Mouse (Mus musculus): Measurements from ENCODE around the gene Specc1. TPM values are rescaled to one million over a fixed set of nuclear protein-coding genes. Genes with fewer than 3 reads are reported as not detected.

Gene Specc1
- total and polyA plus RNA-seq, 3 experiments, result 7.3 to 18.6 (median 15.5) TPM

GRCm38 (mm10) chr11:62118561-62118960 is 162.0 kb downstream of the Specc1 start:
- TF ChIP-seq ZMIZ1 (IDR thresholded peaks at IDR 0.05; ENCODE audit: low read depth, low read length), result no peak
- no peak for TF ChIP-seq TBP (conservative IDR thresholded peaks at IDR 0.05; ENCODE audit: low read depth, low read length)
- no peak for TF ChIP-seq MXI1 (IDR thresholded peaks at IDR 0.05; ENCODE audit: low read depth, low read length)
- no peak for TF ChIP-seq BHLHE40 (IDR thresholded peaks at IDR 0.05; ENCODE audit: low read depth, low read length)
- no peak for TF ChIP-seq RCOR1 (conservative IDR thresholded peaks at IDR 0.05; ENCODE audit: low read depth, low read length)
- no peak for TF ChIP-seq ELF1 (IDR thresholded peaks at IDR 0.05; ENCODE audit: low read depth, low read length)
- TF ChIP-seq JUN (IDR thresholded peaks at IDR 0.05; ENCODE audit: insufficient read depth, low read depth, low read length), result no peak
- TF ChIP-seq MAFK (IDR thresholded peaks at IDR 0.05; ENCODE audit: insufficient replicate concordance, low read length), result peak; percentile 60; the same call in 1 of the 2 replicates
- H3K79me2 ChIP-seq (replicated peaks; ENCODE audit: control insufficient read depth, extremely low read depth, insufficient read depth, poor library complexity, severe bottlenecking), result no peaks in the 10 kb centered on the region; the same call in 1 of the 2 replicates
- H3K4me3 ChIP-seq (replicated peaks in 1 of 3; ENCODE audit: low read depth in 2 of 3, low read length in 2 of 3, poor library complexity in 1 of 3), result no peak overlapping the region
- H3K36me3 ChIP-seq (replicated peaks in 1 of 2; ENCODE audit: control insufficient read depth in 1 of 2, insufficient read depth in 1 of 2, low read length in 1 of 2), result peaks cover 0 to 21% of the 10 kb centered on the region in 2 experiments
- dilution Hi-C loops (cut with MboI; ENCODE audit: extremely low pct_ligation_motif_present, extremely low pct_unique_long_range_greater_than_20kb, low sequenced_read_pairs) (no loop called here), in situ Hi-C loops (cut with MboI; ENCODE audit: low pct_ligation_motif_present, low pct_unique_long_range_greater_than_20kb, low sequenced_read_pairs) (no loop called here)
- H3K4me1 ChIP-seq (ENCODE audit: control insufficient read depth in 1 of 2, insufficient read depth in 2 of 2), result no peaks in the 10 kb centered on the region
- H3K9ac ChIP-seq (ENCODE audit: insufficient read depth, low read depth), result no peak overlapping the region
- DNase-seq (ENCODE audit: extremely low read depth), result no peak
- H3K4me2 ChIP-seq (ENCODE audit: insufficient read depth, low read depth, poor library complexity, severe bottlenecking), result no peak overlapping the region
- no peaks in the 10 kb centered on the region for H3K27me3 ChIP-seq (replicated peaks)
- no peaks in the 10 kb centered on the region for H3K9me3 ChIP-seq (replicated peaks; ENCODE audit: low read length)
- no peak overlapping the region for H3K27ac ChIP-seq (ENCODE audit: insufficient read depth, low read depth)

GRCm38 (mm10) chr11:62119871-62120270 is 163.3 kb downstream of the Specc1 start:
- Histone ChIP-seq H3K36me3 (replicated peaks in 1 of 2; ENCODE audit: control insufficient read depth in 1 of 2, insufficient read depth in 1 of 2, low read length in 1 of 2) (peaks cover 0 to 21% of the 10 kb centered on the region in 2 experiments), H3K9ac (ENCODE audit: insufficient read depth, low read depth) (no peak overlapping the region), H3K4me1 (ENCODE audit: control insufficient read depth in 1 of 2, insufficient read depth in 2 of 2) (no peaks in the 10 kb centered on the region)

GRCm38 (mm10) chr11:62121365-62121764 is 164.8 kb downstream of the Specc1 start:
- Histone ChIP-seq H3K79me2 (replicated peaks; ENCODE audit: control insufficient read depth, extremely low read depth, insufficient read depth, poor library complexity, severe bottlenecking) (no peaks in the 10 kb centered on the region), H3K9me3 (replicated peaks; ENCODE audit: low read length) (no peaks in the 10 kb centered on the region), H3K27ac (ENCODE audit: insufficient read depth, low read depth) (no peak overlapping the region), H3K36me3 (replicated peaks in 1 of 2; ENCODE audit: control insufficient read depth in 1 of 2, insufficient read depth in 1 of 2, low read length in 1 of 2) (peaks cover 0 to 21% of the 10 kb centered on the region in 2 experiments), H3K27me3 (replicated peaks) (no peaks in the 10 kb centered on the region), H3K4me1 (ENCODE audit: control insufficient read depth in 1 of 2, insufficient read depth in 2 of 2) (no peaks in the 10 kb centered on the region), H3K9ac (ENCODE audit: insufficient read depth, low read depth) (no peak overlapping the region), H3K4me2 (ENCODE audit: insufficient read depth, low read depth, poor library complexity, severe bottlenecking) (no peak overlapping the region), H3K4me3 (replicated peaks in 1 of 3; ENCODE audit: low read depth in 2 of 3, low read length in 2 of 3, poor library complexity in 1 of 3) (no peak overlapping the region)
- in situ Hi-C loops (cut with MboI; ENCODE audit: low pct_ligation_motif_present, low pct_unique_long_range_greater_than_20kb, low sequenced_read_pairs) (no loop called here), dilution Hi-C loops (cut with MboI; ENCODE audit: extremely low pct_ligation_motif_present, extremely low pct_unique_long_range_greater_than_20kb, low sequenced_read_pairs) (no loop called here)
- TF ChIP-seq MAFK (IDR thresholded peaks at IDR 0.05; ENCODE audit: insufficient replicate concordance, low read length), result no peak
- TF ChIP-seq ZMIZ1 (IDR thresholded peaks at IDR 0.05; ENCODE audit: low read depth, low read length), result no peak
- no peak for TF ChIP-seq IRF4 (IDR thresholded peaks at IDR 0.05; ENCODE audit: low read depth, low read length)
- TF ChIP-seq RCOR1 (conservative IDR thresholded peaks at IDR 0.05; ENCODE audit: low read depth, low read length), result no peak
- no peak for DNase-seq (ENCODE audit: extremely low read depth)

More at GRCm38 (mm10) chr11:62119871-62120270, 163.3 kb downstream of the Specc1 start:
- Histone ChIP-seq H3K4me3 (replicated peaks in 1 of 3; ENCODE audit: low read depth in 2 of 3, low read length in 2 of 3, poor library complexity in 1 of 3) (no peak overlapping the region), H3K79me2 (replicated peaks; ENCODE audit: control insufficient read depth, extremely low read depth, insufficient read depth, poor library complexity, severe bottlenecking) (no peaks in the 10 kb centered on the region; the same call in 1 of the 2 replicates), H3K4me2 (ENCODE audit: insufficient read depth, low read depth, poor library complexity, severe bottlenecking) (no peak overlapping the region), H3K9me3 (replicated peaks; ENCODE audit: low read length) (no peaks in the 10 kb centered on the region), H3K27ac (ENCODE audit: insufficient read depth, low read depth) (no peak overlapping the region), H3K27me3 (replicated peaks) (no peaks in the 10 kb centered on the region)
- dilution Hi-C loops (cut with MboI; ENCODE audit: extremely low pct_ligation_motif_present, extremely low pct_unique_long_range_greater_than_20kb, low sequenced_read_pairs) (no loop called here), in situ Hi-C loops (cut with MboI; ENCODE audit: low pct_ligation_motif_present, low pct_unique_long_range_greater_than_20kb, low sequenced_read_pairs) (no loop called here)
- DNase-seq (ENCODE audit: extremely low read depth), result no peak
- TF ChIP-seq USF2 (conservative IDR thresholded peaks at IDR 0.05; ENCODE audit: low read depth, low read length), result no peak

Measured in CH12.LX (cell line).